Mouse (Mus musculus) CD4-positive helper T cell, adult 2 months (primary cell): ENCODE measurements around the gene Pcnx4.
"Not testable (repeated sequence)": the region's sequence is repeated elsewhere in the genome, so short reads cannot be mapped to it uniquely, and the experiment has no call there.

ENCODE experiments used
- DNase-seq: peaks from one replicate; pipeline ENCODE4 v3.0.0-alpha.2; 2012; ENCODE audit warnings: low read depth, missing footprints, low spot score

Gene Pcnx4

DNA sequence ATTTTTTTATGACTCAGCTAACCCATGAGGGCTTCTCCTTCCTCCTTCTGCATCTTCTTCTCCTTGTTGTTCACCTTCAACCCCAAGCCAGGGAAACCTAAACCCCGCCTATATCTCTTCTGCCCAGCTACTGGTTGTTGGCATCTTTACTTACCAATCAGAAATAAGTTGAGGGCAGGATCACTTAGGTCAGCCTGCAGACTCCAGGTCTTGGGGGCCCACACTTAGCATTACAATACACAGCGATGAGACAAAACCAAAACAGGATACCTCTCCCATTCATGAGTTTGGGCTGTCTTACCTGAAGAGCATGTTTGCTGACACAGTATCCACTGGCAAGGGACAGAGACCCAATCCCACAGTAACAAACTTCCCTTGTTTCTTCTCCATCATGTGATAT, 57.8 kb downstream of the Pcnx4 start:
- no peak for DNase-seq

DNA sequence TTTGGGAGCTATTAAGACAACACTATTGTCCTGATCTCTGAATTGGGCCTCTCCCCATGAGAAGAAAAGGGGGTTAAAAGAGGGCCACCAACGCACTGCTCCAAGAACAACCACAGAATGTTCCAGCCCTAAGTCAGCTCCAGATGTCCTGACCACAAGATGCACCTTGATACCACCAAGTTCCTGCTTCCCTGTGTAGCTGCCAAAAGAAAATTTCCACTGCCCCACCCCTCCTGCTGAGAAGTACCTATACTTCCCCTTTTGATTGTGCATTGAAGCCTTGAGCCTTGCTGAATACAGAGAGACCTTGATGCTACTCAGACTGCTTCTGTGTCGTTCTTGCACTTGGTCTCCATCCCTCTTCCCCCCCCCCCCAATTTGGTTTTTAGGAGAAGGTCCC, 62.5 kb downstream of the Pcnx4 start:
- DNase-seq: not testable (repeated sequence)

DNA sequence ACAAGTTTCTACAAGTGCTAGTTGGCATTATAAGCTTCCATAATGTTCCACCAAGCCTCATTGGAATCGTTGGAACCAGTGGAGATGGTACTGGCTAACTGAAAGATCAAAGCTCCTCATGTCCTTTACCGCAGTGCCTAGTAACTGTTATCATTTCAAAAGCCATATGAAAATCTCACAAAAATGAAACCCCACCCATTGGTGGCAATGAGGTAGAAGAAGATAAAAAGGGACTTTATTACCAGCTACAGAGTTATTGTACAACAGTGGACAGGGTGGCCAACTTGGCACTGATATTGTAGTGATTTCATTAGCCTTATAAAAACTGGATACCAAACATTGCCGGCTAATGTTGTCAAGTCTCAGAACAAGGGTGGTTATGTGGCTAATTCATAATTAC, 75.9 kb downstream of the Pcnx4 start:
- no peak for DNase-seq

DNA sequence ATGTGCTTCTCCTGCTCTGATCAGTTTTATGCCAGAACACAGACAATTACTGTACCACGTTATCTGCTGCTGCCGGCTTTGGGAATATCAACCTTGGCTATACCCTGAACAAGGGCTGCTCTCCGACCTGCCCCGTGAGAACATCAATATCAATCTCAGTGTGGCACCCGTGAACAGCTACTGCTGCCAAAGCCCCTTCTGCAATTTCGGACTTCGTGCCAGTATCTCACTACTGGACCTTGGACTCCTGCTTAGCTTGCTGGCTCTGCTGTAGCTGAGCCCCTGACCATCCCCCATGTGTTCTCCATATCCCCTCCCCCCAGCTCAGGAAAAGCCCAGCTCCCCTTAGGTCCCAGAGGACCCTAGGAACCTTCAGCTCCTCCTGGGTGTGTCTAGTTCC, 84.7 kb downstream of the Pcnx4 start:
- DNase-seq: no peak

DNA sequence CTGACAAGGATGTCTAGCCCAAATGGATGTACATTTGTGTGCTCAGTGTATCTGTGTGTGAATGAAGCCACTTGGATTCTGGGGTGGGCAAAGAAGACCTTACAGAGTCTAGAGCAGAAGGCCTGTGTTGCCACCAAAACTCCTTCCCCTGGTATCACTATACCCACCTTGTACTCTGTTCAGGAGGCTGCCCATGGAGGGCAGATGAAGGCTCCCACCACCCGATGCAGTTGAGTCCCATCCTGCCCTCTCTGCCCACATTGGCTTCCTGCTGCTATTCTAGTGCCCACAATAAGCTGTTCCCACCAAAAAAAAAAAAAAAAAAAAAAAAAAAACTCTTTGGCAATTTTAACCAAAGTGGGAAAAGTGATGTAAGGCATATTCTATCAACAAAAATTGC, 85.3 kb downstream of the Pcnx4 start:
- DNase-seq: no peak

DNA sequence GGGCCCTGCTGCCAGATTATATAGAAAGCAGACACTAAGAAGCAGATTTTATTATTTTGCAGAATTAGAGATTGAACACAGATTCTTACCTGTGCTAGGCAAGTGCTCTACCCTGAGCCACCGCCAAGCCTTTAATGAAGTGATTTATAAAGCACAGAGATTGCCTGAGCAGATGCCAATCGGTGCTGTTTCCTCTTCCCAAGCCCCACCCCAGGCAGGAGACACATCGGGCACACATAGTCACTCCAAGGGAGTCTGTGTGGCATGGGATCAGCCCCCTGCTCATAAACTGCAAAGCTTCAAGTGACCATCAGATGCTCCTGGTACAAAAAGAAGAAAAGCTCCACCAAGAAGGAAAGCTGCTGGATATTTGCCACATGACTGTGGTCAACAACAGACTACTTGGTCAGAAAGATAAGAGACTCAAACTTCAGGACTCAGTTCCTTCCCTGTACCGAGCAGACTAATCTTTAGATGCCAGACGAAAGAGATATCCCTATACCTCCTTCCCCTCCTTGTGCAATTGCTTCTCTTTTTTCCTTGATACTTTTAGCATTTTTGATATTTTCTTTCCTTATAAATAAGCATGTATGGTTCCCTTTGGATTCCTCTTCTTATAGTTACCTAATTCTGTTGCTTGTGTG, 86.8 kb downstream of the Pcnx4 start:
- DNase-seq: no peak

DNA sequence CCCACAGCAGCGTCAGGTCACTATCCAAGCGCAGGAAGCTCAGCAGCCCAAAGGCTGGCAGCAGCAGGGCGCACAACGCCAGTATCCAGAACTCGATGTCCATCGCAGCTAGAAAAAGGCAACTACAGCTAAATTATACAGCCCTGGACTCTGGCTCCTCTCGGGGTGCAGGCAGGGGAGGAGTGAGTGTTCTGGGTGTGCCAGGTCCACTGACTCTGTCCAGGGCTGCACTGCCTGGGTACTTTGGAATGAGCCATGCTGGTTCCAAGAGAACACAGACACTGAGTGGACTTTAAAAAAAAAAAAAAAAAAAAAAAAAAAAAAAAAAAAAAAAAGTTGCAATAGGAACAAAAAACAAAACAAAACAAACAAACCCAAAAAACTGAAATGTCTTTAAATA, 92.6 kb downstream of the Pcnx4 start:
- DNase-seq: no peak
